Mouse (Mus musculus) stomach, postnatal 0 days (tissue): ENCODE data around the gene Mfsd11.

Experiments used
- CTCF ChIP-seq: IDR thresholded peaks from 2 replicates; pipeline ENCODE4 v1.5.1; 2016; ENCODE audit warnings: antibody characterized with exemption, low read depth, mild to moderate bottlenecking, moderate library complexity
- EP300 ChIP-seq: optimal IDR thresholded peaks from 2 replicates; pipeline ENCODE3; 2016; ENCODE audit warnings: antibody characterized with exemption

DNA sequence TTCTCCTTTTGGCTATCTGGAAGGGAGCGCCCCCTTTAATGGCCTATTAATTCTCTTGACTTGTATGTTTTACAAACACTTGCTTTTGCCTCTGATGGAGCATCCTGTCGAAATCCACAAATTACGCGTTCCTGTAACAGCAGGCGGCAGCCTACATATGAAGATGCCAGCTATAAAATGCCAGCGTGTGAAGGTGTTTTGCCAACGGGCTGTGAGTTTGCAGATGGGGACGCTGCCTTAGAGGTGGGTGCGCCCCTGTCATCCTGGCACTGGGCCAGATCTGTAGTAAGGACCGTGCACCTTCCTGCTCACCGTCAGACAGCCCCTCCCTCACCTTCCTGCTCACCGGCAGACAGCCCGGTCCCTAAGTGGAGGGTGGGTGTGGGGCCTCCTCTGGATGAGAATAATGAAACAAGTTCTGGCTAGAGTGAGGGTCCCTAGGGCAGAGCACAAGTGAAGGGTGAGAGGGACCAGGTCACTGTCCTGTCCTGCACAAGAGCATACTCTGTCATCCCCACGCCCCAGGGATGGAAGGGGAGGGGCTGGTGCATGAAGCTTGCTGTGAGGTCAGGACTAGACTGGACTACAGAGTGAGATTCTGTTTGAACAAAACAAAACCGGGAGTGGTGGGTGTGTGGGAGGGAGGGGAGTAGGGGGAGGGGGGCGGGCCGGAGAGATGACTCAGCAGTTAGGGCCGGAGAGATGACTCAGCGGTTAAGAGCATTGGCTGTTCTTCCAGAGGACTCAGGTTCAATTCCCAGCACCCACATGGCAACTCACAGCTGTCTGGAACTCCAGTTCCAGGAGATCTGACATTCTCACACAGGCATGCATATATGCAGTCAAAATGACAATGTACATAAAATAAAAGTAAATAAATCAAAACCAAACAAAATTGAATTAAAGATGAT, 41.5 kb downstream of the Mfsd11 start:
- TF ChIP-seq EP300 = no peak
- TF ChIP-seq CTCF = no peak
